Mouse (Mus musculus): ENCODE measurements around the gene Hdac4.

DNA sequence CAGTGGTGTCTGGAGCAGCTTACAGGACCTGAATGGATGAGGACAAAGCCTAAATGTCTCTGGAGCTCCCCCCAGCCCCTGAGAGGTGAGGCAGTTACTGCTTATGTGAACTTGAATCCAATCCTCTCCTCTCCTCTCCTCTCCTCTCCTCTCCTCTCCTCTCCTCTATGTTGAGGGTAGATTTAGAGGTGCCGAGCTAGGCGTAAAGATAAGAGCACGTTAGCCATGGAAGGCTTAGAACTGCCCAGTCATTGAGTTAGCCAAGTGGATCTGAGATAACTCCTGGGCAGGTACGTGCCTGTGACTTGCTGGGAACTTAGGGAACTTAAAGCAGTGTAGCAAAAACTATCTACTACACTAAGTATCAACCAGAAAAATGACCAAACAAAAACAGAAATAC is 35.7 kb downstream of the Hdac4 start:
- TF ChIP-seq USF1 (IDR thresholded peaks at IDR 0.05; ENCODE audit: low read depth) (no peak), POLR2A (IDR thresholded peaks at IDR 0.05; ENCODE audit: insufficient read length, low read depth) (no peak), SRF (IDR thresholded peaks at IDR 0.05; ENCODE audit: control insufficient read depth, insufficient read length, low read depth) (no peak), MAX (IDR thresholded peaks at IDR 0.05; ENCODE audit: low read depth) (no peak), MYOD1 (IDR thresholded peaks at IDR 0.05; ENCODE audit: control insufficient read depth in 1 of 3, insufficient read length in 2 of 3, low read depth in 2 of 3) (no peak), POLR2AphosphoS2 (IDR thresholded peaks at IDR 0.05; ENCODE audit: insufficient read length, low read depth) (no peak), MYOG (IDR thresholded peaks at IDR 0.05; ENCODE audit: control insufficient read depth in 1 of 3, insufficient read depth in 1 of 3, insufficient read length in 2 of 3, low read depth in 2 of 3) (no peak)

All from myocyte (in vitro differentiated cells).